Mouse (Mus musculus) inflammation-experienced regulatory T-cells, adult 6 months (primary cell): ENCODE measurements around the gene Arsb. TPM values are rescaled to one million over a fixed set of nuclear protein-coding genes. Genes with fewer than 3 reads are reported as not detected.
"Not testable (repeated sequence)": the region's sequence is repeated elsewhere in the genome, so short reads cannot be mapped to it uniquely, and the experiment has no call there.

Experiments
- ATAC-seq: one replicate; pipeline ENCODE4 v1.8.0; 2017
- polyA plus RNA-seq, 3 experiments: library from polyadenylated mRNA; unstranded; fragments of 100-300 nt; shearing (Covaris generic); gene quantifications; one replicate each; pipeline ENCODE4 v1.2.1; 2017

Arsb gene
- polyA plus RNA-seq, 3 experiments from 2014 or later, result 6.2 to 26.1 (median 9.5) TPM

DNA sequence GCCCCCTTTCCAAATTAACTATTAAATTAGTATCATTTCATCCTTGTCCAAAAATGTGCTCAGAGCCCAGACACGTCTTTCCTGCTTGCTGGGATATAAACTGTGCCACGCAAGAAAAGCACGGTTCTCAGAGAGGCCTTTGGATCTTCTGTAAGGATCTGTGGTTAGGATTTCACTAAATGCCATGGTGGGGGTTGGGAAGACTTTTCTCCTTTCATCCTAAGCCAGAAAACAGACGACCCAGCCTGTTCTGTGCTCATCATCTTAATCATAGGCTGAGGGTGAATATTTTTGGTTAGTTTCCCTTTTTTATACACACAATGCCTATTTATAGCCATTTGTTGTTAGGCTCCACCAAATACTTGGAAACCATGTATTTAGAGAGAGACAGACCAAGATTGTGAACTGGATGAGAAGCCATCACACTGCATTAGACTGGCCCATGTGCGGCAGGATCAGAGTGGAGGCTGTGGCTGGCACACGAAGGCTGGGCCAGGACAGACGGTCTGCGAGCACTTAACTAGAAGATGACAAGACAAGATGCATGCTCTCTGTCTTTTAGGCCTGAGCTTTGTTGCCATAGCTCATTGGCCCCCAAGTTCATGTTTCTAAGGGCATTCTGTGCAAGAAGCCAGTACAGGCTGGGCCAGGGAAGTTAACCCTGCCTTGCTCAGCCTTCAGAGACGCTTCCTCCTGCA lies 153.5 kb downstream of the Arsb start:
- ATAC-seq, result no peak

DNA sequence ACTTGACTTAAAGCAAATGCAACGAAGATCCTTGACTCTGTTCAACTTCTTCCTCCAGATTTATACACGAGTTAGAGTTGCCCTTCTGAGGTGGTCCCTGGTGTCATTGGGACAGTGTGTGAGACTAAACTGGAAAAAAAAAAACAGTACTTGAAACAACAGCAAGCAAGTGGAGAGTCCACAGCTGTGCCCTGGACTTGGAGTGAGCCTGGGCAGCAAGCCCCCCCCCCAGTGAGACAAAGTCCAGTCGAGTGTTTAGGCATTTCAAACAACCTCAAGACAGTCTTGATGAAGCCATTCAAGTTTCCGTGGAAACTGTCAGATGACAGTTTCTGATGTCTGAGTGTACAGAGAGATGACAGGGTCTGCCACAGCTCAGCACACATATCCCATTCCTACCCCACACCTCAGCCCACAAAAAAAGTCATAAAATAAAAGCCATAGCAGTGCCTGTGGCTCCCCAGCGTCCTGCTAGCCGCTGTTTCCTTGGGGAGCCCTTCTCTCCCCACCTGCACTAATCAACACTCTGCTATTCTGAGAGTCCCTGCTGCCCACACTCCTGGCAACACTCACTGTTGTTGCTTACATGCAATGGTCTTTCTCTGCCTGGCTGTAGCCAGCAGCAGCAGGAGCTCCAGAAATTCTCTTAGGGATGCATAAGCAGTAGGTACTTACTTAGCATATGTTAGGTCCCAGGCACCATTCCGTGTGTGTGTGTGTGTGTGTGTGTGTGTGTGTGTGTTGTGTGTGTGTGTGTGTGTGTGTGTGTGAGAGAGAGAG lies 159.3 kb downstream of the Arsb start:
- no peak for ATAC-seq

DNA sequence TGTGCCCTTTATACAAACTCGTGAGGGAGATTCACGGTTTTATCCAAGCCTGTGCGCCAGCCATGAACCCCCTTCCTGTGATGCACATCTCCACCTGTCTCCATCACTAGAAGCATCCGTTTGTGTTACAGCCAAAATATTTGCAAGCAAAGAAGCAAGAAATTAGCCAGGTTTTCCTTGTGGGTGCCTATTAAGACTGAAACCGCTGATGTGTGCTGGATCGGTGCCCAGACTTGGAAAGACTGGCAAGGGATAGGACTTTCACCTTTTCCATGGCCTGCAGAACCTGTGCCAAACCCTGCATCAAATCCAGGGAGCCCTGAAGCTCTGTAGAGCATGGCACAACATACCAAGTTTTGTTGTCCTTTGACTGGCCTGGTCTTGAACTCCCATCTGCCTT lies 165.0 kb downstream of the Arsb start:
- ATAC-seq, result no peak

DNA sequence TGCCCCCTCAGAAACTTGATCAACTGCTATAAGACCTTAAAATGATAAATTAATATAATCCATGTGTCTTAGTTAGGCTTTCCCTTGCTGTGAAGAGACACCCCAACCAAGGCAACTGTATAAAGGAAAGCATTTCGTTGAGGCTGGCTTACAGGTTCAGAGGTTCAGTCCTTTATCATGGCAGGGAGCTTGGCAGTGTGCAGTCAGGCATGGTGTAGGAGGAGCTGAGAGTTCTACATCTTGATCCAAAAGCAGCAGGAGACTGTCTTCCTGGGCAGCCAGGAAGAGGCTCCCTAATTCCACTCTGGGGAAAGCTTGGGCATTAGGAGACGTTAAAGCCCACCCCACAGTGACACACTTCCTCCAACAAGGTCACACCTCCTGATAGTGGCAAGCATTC lies 166.7 kb downstream of the Arsb start:
- no peak for ATAC-seq

DNA sequence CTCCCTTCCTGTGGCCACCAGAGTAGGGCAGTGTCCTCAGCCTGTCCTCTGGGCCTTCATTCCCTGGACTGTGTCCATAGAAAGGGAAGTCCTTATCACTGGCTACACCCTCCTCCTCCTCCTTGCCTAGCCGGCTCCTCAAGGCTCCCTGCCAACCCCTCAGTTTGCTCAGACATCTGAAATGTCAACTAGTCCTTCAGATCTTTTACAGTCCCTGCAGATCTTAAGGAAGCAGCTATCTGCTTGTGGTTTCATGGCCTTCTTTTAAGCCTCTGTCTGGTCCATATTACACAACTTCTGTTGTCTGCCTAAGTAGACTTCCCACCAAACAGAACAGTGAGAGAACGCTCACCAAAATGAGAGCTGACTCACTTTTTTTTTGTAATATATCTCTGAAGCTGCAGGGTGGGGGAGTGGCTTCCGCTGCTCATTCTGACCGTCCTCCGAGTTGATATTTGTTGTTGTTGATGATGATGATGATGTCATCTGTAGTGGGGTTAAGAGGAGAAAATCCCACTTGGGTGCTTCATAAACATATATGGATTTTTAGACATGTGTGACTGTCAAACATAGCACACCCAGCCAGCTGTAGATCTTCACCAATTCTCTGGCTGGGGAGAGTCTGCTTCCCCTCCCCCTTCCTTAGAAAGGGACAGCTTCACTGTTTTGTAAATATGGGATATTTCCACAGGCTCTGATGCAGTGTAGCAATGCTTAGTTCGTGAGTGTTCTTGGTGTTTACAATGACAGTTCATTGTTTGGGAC lies 168.1 kb downstream of the Arsb start:
- ATAC-seq, result peak; percentile 38

DNA sequence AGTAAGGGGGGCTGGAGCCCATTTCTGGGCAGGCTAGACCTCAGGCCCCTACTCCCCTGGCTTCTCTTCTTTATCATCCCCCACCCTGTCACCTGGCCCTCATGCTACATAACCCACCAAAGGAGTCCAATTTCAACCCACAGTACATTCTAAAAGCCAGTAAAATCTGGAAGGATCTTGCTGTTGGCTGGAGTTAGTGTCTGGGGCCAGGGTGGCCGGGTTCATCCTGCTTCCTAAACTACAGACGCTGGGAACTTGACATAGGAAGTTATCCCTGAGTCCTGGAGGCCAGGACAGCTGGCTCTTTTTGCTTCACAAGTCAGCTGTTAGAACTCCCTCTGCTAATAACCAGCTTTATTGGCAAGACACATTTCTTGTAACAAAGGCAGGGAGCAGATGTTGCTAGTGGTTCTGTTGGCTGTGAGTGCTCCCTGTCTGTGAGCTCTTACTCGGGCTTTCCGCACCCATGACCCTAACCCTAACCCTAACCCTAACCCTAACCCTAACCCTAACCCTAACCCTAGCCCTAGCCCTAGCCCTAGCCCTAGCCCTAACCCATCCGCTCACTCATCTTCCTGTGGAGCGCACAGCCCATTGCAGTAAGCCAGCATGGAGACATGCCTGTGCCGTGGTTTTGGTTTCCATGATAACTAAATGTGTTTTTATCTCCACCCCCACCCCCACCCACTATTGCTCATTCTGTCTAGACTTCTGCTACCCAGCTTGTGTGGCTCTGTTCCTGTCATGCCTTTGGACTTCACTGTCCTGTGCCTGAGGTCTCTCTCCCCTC lies 169.5 kb downstream of the Arsb start:
- ATAC-seq, result no peak

DNA sequence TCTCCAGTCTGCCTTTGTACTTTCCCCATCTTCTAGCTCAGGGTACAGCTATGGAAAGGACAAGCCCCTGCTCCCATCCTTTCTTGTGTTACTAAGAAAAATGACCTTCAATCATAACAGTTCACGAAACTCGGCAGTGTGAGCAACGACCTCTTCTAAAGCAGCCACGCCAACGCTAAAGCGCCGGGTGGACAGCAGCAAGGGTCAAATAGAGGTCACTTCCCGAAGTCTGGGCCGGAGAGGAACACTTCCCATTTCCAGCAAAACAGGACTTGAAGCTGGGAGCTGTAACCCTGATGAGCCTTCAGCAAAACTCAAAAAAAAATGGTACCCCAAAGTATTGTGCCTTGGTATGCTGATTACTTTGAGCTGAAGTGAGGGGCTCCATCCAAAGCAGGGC lies 179.6 kb downstream of the Arsb start:
- ATAC-seq, result no peak

DNA sequence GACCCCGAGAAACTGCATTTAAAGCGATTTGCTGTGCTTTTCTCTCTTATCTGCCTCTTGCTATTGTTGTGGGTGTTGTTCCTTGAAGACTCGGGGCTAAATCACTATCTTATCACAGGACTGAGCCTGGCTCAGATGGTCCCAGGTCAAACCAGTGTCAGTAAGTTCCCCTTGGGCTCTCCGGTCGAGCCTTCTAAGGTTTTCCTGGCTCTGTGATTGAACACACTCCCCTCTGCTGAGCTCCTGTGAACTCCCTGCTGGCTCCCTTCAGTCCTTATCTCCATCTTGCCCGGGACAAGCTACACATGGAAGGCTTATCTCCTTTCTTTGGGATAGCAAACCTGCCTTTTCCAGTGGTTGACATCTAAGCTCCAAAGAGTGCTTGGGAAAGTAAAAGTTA lies 180.1 kb downstream of the Arsb start:
- no peak for ATAC-seq

DNA sequence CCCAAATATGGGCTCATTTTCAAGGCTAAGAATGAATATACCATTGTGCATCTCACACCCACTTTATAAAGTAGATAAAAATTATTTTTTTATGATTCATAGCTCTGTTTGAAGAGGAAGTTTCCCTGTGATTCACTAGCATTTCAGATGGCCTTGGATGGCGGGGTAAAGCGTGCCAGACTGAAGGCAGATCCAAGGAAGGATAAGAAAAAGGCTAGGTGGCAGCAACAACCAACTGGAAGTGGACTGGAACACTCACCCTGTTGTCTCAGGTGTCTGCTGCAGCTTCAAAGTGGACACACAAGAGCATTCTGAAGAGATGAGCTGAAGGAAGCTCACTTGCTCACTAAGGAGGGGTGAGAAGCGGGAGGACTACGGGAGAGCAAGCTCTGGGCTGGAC lies 181.0 kb downstream of the Arsb start:
- no peak for ATAC-seq

DNA sequence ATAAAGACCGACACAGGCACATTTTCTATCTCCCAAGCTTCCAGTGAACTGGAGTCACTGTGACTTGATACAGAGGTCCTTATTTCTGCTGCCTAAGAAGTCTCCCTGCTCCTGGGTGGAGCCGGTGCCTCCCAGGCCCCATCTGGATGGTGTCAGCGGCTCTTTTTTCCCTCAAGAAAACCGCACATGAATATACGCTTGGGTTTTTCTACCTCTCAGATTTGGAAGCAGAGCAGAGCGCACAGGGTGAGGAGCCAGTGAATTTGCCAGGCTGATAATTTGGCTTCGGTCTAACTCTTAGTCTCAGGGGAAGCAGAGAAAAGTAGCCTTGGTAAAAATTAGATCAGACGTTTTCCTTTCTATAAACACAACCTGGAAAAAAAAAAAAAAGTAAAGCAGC lies 186.5 kb downstream of the Arsb start:
- no peak for ATAC-seq

DNA sequence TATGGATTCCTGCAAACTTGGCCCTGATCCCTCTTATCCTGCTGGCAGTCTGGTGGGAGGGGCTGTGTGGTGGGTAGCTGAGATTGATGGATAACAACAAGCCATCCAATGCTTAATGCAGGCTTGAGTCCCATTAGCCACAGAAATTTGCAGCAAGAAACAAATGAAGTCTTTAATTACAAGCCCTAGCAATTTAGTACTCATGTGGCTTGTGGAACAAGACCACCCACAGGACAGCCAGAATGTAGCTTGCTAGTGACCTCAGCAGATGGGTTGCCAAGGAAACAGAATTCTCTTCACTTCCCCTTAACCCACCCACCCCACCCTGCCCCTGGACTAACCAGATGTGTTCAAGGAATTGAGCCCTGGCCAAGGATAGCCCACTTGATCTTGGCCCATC lies 194.8 kb downstream of the Arsb start:
- ATAC-seq, result no peak

DNA sequence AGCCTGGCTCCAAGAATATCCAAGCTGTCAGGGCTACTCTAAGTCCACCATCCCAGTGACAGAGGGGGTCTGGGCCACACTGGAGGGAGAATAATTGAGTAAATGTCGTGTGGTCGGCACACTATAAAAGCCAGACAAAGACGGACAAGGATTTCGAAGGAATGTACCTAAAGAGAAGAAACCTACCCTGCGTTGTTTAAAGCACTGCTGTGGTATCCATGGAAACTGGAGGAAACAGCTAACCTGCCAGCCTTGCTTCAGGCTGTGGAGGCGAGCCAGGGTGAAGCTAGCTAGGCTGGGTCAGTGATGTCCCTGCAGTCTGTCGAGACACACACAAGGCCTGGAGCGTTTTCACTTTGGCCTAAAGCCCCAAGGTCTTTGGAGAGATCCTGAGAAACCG lies 195.7 kb downstream of the Arsb start:
- no peak for ATAC-seq

DNA sequence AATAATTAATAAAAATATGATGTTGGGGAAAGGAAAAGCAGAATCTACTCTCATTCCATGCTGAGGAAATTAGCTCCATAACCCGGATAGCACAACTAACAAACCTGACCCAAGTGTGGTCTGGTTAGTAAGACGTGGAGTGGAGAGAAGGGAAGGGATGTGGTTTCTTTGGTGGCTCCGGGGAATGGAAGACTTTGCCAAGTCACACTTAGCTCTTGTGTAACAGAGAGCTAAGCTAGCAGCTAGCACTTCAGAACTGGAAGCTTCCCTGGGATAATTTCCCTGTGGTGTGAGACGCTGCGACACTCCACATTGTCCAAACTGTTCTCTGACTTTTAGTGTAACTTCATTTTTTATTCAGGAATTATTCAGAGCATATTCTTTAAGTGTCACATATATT lies 198.7 kb downstream of the Arsb start:
- ATAC-seq, result no peak

DNA sequence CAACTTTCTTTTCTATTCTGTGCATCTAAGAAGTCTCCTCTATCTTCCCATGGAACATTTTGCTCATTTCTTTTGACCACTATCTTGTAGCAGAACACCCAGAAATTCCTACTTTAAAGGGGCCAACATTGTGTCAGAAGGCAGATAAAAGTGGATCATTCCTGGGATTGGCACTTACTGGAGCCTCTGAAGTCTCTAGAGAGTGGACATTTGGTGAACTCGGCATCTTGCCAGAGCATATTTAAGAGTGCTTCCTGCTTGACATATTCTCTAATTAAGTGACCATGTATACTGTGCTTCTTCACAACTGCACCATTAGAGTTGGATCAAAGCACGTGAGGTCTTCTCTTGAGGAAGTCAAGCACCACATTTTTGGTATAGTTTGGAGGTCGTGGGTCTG lies 201.0 kb downstream of the Arsb start:
- ATAC-seq, result no peak

DNA sequence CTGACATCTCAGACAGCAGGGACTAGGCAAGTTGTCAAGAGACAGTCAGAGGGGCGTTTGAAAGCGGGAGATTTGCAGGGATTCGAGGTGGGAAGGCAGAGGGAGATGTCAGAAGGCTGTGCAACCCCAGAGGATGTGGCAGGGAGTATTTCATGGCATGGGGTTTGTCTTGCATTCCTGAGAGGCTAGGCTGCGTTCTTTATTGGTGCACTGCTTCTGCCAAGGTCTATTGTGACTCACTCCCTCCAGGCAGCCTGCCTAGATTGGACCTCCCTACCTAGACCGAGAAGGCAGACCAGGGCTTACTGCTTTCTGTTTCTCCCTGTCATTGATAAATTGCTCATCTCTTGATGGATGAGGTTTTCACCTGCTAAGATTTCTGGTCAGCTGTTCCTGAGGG lies 204.2 kb downstream of the Arsb start:
- no peak for ATAC-seq

DNA sequence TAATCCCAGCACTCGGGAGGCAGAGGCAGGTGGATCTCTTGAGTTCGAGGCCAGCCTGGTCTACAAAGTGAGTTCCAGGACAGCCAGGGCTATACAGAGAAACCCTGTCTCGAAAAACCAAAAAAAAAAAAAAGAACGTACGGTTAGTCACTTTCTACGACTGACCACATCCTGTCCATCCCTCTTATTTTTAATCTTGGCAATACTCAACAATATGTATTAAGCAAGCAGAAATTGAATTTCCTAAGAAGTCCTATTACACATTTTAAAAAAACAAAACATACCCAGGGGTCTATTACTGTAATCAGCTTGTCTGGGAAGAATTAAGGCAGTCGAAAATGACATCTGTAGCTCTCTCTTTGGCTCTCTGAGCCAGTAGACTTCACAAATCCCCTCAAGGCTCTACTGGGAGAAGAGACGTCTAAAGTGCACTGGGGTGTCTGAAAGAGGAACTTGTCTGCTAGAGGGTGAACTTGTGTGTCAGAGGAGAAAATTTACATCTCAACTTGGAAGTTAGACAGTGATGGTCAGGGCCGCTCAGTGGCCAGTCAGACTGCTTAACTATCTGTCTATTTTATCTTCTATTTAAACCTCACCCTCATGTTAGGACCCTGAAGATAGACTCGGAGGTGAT lies 205.6 kb downstream of the Arsb start:
- ATAC-seq, result no peak

DNA sequence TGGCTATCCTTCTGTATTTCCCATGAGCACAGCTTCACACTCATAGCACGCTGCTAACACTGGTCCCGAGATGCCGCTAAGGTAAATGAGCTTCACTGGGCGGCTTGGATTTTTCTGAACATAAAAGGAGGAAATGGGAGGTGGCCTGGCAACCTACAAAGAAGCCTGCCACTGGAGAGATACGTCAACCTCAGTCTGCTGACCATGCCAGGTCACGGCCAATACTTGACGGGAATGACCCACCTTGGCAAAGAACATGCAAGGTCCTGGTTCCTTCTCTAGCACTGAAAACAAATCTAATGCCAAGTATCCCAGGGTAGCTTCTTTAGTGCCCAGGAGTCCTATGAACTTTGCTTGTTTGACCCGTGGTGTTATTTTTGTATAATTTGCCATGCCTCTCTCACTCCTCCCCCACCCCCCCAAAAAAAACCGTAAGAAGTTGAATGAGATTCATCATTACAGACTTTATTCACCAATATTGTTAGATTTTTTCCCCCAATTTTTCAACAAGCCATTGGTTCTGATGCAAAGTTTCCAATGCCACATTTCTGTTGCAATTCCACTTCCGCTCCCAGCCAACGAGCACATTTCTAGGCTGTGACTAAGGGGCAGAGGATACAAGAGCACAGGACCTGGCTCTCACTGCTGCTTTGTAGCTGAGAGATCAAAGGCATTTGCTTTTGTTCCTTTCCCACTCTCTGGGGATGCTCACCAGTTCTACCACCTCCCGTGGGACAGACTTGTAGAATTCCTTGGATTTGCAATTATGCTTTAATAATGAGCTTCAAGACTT lies 207.5 kb downstream of the Arsb start:
- no peak for ATAC-seq

DNA sequence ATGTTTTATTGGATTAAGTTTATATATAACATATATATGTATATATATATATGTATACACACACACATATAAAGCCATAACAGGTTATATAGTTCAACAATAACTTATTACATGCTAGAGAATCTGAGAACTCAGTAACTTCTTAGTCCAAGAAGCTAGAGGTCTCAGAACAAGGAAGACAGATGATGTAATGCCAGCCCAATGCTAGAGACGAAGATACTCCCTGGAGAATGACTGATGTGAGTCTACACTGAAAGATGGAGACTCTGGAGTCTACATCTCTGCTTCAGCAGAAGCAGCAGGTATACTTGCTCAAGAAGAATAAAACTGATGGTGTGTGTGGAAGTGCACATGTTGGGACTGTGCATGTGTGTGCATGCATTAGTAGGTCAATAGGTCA lies 208.3 kb downstream of the Arsb start:
- ATAC-seq, result no peak

DNA sequence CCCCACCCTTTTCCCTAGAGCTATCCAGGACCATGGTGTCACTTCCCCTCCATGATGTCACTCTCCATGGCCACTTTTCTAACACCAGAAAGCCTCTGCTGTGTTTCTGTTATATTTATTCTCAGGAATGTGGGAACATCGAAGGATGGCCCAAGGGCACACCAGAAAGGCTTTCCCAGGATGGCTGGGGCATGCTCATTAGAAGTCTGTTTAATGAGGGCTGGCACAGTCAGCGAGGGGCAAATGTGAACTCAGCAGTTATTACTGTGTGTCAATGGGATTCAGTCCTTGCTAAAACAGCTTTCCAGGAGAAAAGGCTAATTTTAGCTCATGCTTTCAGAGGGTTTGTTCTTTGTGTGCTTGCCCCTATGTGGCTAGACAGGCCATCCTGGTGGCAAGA lies 213.1 kb downstream of the Arsb start:
- ATAC-seq, result no peak

DNA sequence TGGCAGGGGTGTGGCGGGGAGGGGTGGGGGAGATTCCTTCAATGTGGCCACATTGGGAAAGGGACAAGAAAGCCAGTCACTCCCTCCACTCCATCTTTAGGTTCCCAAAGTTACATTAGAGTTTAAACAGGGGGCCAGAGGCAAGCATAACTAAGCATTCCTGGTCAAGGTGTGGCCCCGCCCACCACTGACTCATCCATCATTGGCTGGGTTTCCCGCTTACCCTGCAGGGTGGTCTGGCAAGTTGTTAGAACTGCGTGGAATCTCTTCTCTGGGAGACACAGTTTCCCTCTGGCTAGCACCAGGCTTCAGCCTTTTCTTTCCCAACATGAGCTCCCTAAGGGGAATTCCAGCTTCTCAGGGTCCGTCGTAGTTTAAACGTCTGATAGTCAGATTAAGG lies 213.8 kb downstream of the Arsb start:
- ATAC-seq, result no peak

DNA sequence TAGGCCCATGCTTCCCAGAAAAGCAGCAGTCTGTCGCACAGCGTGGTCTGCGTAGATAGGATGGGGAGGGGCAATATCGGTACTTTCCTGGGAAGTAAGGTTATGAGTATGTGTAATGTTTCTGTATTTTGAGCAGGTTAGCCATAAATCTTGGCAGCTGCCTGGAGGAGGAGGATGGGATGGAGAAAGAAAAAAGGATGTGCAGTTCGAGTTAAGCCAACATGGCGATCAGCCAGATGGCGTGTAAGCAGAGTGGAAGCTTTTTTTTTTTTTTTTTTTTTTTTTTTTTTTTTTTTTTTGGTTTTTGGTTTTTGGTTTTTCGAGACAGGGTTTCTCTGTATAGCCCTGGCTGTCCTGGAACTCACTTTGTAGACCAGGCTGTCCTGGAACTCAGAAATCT lies 214.3 kb downstream of the Arsb start:
- not testable (repeated sequence) for ATAC-seq

DNA sequence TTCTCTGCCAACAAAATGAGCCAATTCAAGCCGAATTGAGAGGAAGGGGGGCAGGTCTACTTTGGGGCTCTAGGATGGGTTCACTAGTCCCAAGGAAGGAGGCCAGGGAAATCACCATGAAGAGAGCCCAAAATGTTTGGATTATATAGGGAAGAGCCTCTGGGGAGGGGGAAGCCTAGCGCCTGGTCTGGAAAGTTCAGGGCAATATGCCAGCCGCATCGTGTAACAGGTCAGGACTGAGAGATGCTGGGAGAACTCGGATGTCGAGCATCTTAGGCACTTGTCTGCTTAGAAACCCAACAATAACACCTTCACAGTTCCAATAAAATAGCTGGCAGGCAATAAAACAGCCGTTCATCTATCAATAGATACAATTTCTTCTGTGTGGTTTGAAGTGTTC lies 216.2 kb downstream of the Arsb start:
- no peak for ATAC-seq
